Mouse (Mus musculus) hindbrain, embryonic 15.5 days (tissue): ENCODE data around the gene Atxn7. TPM values are rescaled to one million over a fixed set of nuclear protein-coding genes. Genes with fewer than 3 reads are reported as not detected.

Source experiments
- ATAC-seq: fragments of 200-750 bp; cut with Nextera tagmentation; 2 replicates; pipeline ENCODE4 v1.8.0; 2017; ENCODE audit warnings: low read depth, moderate number of reproducible peaks, moderate TSS enrichment; ENCODE audit not compliant: low FRiP score
- H3K27ac ChIP-seq: fragments of 300-500 bp; sonication (generic); replicated peaks from 2 replicates; pipeline ENCODE4 v1.5.1; 2015; ENCODE audit warnings: mild to moderate bottlenecking, inconsistent platforms
- H3K27me3 ChIP-seq: fragments of 300-500 bp; sonication (generic); 2 replicates; pipeline ENCODE4 v1.6.1; 2015; ENCODE audit warnings: control low read depth, inconsistent platforms
- H3K36me3 ChIP-seq: fragments of 300-500 bp; sonication (generic); 2 replicates; pipeline ENCODE4 v1.6.1; 2015; ENCODE audit warnings: control low read depth, inconsistent platforms
- H3K4me1 ChIP-seq: fragments of 300-500 bp; sonication (generic); replicated peaks from 2 replicates; pipeline ENCODE4 v1.6.1; 2015; ENCODE audit warnings: control low read depth, inconsistent platforms
- H3K4me2 ChIP-seq: fragments of 300-500 bp; sonication (generic); 2 replicates; pipeline ENCODE4 v1.6.1; 2015; ENCODE audit warnings: moderate library complexity, mild to moderate bottlenecking, inconsistent platforms
- H3K4me3 ChIP-seq: fragments of 300-500 bp; sonication (generic); 2 replicates; pipeline ENCODE4 v1.5.1; 2015; ENCODE audit warnings: mild to moderate bottlenecking, inconsistent platforms
- H3K9ac ChIP-seq: fragments of 300-500 bp; sonication (generic); 2 replicates; pipeline ENCODE4 v1.6.1; 2015; ENCODE audit warnings: inconsistent platforms
- H3K9me3 ChIP-seq: fragments of 300-500 bp; sonication (generic); 2 replicates; pipeline ENCODE4 v1.6.1; 2016; ENCODE audit warnings: control low read depth, inconsistent platforms
- WGBS: fragments of 180-500 bp; shearing (Covaris S2); methylation state at CpG from one replicate; pipeline ENCODE4 v1.1.7; 2015; 5-methylcytosine and 5-hydroxymethylcytosine counted together
- polyA plus RNA-seq: library from polyadenylated mRNA; unstranded; fragments of >200 nt; fragmentation: Nextera tagmentation; extraction: Ambion mirVana; gene quantifications from 2 replicates; pipeline ENCODE4 v1.2.1, GENCODE M21; 2015

The Atxn7 gene
- polyA plus RNA-seq, 1 experiment from 2014 or later, result 4.6 TPM

DNA sequence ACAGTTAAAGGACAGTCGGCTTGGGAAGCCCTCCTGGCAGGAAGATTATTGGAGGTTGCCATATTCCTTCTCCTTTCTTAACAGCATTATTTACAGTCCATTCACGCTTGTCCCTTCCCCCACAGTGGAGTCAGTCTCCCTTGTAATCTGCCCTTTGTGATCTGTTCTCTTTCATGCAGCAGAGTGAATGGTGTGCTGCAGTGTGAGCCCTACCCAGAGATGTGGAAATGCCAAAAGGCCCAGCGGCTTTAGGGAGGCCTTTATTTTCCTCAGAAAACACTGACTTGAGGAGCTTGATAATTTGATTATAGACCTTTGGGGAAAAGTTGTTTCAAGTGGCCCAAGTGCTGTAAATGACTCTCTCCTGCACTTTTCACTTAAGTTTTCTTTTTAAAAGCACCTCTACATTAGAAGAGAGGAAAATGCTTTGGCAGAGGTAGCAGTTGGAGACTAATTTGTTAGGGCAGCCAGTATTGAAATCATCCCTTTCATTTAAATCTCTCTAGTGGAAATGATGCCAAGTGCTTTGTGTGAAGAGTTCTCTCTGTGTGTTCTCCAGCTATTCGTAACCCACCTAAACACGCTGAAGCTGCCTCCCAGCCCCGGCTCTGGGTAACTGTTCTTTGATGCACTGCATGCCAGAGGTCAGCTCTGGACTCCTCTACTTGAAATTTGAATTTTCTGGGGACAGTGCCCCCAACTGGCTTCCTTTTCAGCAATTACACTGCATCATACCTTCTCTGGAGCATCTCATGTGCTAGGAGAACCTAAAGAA is 109.5 kb downstream of the Atxn7 start:
- Histone ChIP-seq H3K27me3 (no peaks in the 10 kb centered on the region), H3K4me2 (no peak overlapping the region), H3K9ac (no peak overlapping the region), H3K4me1 (peaks cover 29% of the 10 kb centered on the region), H3K4me3 (no peak overlapping the region), H3K36me3 (no peaks in the 10 kb centered on the region), H3K27ac (peak overlapping the region; percentile 71), H3K9me3 (no peaks in the 10 kb centered on the region)
- WGBS, result 10% methylated on average over 6 of the region's 6 CpGs
- peak; percentile 85 for ATAC-seq

DNA sequence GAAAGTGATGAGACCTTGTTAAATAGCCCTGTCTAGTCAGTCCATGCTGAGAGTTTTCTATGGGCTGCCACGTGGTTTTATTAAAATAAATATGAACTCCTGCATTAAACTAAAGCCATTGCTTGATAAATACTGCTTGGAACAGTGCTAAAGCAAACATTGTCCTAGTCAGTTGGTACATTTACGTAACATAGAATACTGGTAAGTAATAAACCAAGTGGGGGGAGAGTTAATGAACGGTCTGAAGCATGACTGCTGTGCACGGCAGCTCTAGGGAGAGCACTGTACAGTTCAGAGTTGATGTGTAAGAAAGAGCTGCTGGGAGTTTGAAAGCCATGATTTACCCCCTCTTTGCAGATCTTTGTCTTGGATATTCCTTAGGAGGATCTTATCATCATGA is 110.2 kb downstream of the Atxn7 start:
- H3K4me2 ChIP-seq, result no peak overlapping the region
- no peak overlapping the region for H3K4me3 ChIP-seq
- peaks cover 29% of the 10 kb centered on the region for H3K4me1 ChIP-seq
- WGBS, result 25% methylated on average over 4 of the region's 4 CpGs
- no peak overlapping the region for H3K9ac ChIP-seq
- no peak for ATAC-seq
- no peaks in the 10 kb centered on the region for H3K9me3 ChIP-seq
- peak overlapping the region; percentile 71 for H3K27ac ChIP-seq
- H3K27me3 ChIP-seq, result no peaks in the 10 kb centered on the region
- no peaks in the 10 kb centered on the region for H3K36me3 ChIP-seq

DNA sequence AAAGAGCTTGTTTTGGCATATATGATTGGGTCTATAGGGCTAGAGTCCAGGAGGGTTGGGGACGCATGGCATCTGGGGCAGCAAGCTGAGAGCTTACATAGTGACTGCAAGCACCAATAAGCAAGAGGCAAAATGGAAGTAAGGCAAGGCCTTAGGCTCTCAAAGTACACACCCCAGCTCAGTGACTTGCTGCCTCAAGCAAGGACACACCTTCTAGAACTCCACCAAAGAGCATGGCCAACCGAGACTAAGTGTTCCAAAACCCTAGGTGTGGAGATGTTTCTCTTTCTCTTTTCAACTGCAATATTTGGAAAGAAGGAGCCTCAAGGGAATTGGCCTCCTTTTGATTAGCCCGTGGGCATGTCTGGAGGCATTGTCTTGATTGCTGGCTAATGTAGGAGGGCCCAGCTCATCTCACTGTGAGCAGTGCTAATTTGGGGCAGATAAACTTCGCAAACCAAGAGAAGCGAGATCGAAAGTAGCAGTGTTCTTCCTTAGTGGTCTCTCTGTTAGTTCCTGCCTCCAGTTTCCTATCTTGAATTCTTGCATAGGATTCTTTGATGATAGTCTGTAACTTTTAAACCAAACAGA is 119.5 kb downstream of the Atxn7 start:
- ATAC-seq, result no peak
- no peaks in the 10 kb centered on the region for H3K27me3 ChIP-seq
- H3K9ac ChIP-seq, result no peak overlapping the region
- no peak overlapping the region for H3K4me2 ChIP-seq
- H3K9me3 ChIP-seq, result no peaks in the 10 kb centered on the region
- H3K27ac ChIP-seq, result no peak overlapping the region
- 92% methylated on average over 6 of the region's 6 CpGs for WGBS
- H3K4me3 ChIP-seq, result no peak overlapping the region
- H3K4me1 ChIP-seq, result no peaks in the 10 kb centered on the region
- no peaks in the 10 kb centered on the region for H3K36me3 ChIP-seq

DNA sequence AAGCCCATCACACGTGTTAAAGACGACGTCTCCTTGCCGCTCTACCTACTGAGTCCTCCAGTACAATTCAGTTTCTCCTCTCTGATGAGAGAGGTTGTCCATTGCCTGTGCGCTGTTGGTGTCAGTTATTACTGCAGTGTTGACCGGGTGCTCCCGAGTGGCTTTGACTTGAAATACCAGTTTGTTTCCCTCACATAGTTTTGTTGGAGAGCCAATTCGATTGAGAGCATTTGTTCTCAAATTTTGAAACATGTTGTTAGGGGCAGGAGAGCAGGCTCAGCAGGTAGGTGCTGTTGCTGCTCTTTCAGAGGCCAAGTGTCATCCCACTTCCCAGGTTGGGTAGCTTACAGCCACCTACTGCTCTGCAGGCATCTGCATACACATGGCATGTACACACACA is 122.6 kb downstream of the Atxn7 start:
- 97% methylated on average over 8 of the region's 8 CpGs for WGBS
- no peak overlapping the region for H3K27ac ChIP-seq
- no peaks in the 10 kb centered on the region for H3K27me3 ChIP-seq
- no peak overlapping the region for H3K9ac ChIP-seq
- ATAC-seq, result no peak
- no peaks in the 10 kb centered on the region for H3K4me1 ChIP-seq
- no peaks in the 10 kb centered on the region for H3K9me3 ChIP-seq
- no peak overlapping the region for H3K4me3 ChIP-seq
- no peak overlapping the region for H3K4me2 ChIP-seq
- H3K36me3 ChIP-seq, result no peaks in the 10 kb centered on the region

DNA sequence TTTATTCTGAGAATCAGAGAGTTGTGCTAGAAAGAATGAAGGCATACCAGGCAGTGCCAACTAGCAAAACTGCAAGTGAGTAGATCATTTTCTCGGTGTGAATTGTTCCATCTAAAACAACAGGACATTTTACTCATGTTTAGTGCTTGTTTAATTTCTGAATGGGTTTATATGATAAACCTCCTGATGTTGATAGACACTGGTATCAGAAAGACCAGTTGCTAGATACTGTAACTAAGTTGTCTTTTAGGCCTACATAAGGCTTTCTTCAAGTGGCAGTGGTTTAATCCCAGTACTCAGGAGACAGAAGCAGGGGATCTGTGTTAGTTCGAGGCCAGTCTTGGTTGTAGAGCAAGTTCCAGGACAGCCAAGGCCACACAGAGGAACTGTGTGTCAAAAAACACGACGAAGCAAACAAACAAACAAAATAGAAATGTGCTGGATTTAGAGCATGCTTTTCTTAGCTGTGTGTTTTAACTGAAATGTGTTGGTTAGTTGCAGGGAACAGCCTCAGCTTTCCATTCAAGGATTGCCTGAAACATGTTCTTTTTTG is 125.5 kb downstream of the Atxn7 start:
- Histone ChIP-seq H3K4me3 (no peak overlapping the region), H3K4me1 (no peaks in the 10 kb centered on the region), H3K9ac (no peak overlapping the region), H3K27ac (no peak overlapping the region), H3K36me3 (peaks cover 12% of the 10 kb centered on the region), H3K9me3 (no peaks in the 10 kb centered on the region), H3K27me3 (no peaks in the 10 kb centered on the region), H3K4me2 (no peak overlapping the region)
- ATAC-seq, result no peak
- 88% methylated on average over 4 of the region's 4 CpGs for WGBS

DNA sequence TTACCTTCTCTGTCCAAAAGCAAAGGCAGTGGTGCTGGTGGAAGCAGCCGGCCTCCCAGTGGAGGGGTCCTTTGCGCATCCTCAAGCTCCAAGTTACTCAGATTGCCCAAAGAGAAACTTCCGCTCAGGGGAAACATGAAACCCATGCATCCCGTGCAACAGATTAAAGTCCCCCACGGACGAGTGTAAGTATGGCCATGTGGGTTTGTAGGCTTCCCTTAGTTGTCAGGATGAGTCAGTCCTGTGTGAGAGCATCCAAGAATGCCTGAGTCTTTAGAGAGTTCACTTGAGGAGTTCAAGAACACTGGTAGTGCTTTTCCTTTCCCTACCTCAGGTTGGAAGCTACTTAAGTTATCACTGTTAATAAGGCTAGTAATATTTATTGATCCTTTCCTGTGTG is 126.1 kb downstream of the Atxn7 start:
- H3K9me3 ChIP-seq, result no peaks in the 10 kb centered on the region
- WGBS, result 95% methylated on average over 6 of the region's 6 CpGs
- no peaks in the 10 kb centered on the region for H3K27me3 ChIP-seq
- ATAC-seq, result no peak
- no peak overlapping the region for H3K4me3 ChIP-seq
- H3K9ac ChIP-seq, result no peak overlapping the region
- no peak overlapping the region for H3K4me2 ChIP-seq
- H3K36me3 ChIP-seq, result peaks cover 12% of the 10 kb centered on the region
- H3K4me1 ChIP-seq, result no peaks in the 10 kb centered on the region
- no peak overlapping the region for H3K27ac ChIP-seq

DNA sequence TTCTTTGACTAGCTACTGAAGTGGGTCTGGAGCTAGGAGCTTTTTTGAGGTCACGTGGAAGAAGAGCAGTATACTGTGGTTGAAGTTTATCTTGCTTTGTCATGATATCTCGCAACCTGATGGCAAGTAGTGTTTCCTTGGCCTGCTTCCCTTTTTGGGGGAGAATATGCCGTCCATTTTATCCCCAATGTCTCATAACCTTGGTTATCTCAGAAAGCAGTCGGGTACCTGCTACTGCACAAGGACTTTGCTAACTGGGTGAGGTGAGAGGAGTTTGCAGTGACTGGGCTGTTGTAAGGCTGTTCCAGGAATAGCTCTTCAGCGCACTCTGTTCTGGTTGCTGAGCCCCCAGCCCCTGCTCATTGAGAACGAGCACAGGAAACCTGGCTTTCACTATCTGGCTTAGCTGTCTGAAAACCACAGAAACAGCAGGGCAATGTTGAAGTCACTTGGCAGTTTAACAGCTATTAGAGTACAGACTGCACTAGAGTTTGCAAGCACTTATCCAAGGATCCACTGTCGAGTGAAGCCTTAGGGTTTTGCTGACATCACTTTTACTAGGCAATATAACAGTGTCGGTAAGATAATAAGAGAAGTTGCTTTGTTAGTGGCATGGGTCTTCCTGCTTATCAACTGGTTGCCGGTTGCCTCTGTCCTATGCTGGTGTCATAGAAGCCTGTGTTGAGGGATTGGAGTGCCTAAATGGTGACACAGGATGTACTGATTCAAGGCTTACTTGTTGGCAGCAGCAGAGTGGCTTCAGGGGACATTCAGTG is 127.0 kb downstream of the Atxn7 start:
- ATAC-seq, result no peak
- H3K9me3 ChIP-seq, result no peaks in the 10 kb centered on the region
- H3K9ac ChIP-seq, result no peak overlapping the region
- H3K4me3 ChIP-seq, result no peak overlapping the region
- H3K27ac ChIP-seq, result no peak overlapping the region
- peaks cover 16% of the 10 kb centered on the region for H3K36me3 ChIP-seq
- H3K27me3 ChIP-seq, result no peaks in the 10 kb centered on the region
- H3K4me1 ChIP-seq, result no peaks in the 10 kb centered on the region
- no peak overlapping the region for H3K4me2 ChIP-seq
- 89% methylated on average over 9 of the region's 9 CpGs for WGBS

DNA sequence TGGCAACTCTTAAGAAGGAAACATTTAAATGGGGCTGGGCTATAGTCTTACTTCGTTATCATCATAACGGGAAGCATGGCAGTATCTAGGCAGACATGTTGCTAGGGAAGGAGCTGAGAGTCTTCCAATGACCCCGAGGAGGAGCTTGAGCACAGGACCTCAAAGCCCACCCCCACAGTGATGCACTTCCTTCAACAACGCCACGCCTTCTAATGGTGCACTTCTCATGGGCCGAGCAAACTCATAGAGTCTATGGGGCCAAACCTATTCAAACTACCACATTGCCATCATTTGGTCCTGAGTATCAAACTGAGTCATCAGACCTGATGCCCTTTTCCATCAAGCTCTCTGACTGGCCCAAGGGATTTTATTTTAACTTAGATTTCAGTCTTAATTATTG is 129.3 kb downstream of the Atxn7 start:
- Histone ChIP-seq H3K9ac (no peak overlapping the region), H3K4me3 (no peak overlapping the region), H3K36me3 (peaks cover 17% of the 10 kb centered on the region), H3K27me3 (no peaks in the 10 kb centered on the region), H3K27ac (no peak overlapping the region), H3K9me3 (no peaks in the 10 kb centered on the region), H3K4me1 (no peaks in the 10 kb centered on the region), H3K4me2 (no peak overlapping the region)
- no peak for ATAC-seq
- 91% methylated on average over 6 of the region's 6 CpGs for WGBS

DNA sequence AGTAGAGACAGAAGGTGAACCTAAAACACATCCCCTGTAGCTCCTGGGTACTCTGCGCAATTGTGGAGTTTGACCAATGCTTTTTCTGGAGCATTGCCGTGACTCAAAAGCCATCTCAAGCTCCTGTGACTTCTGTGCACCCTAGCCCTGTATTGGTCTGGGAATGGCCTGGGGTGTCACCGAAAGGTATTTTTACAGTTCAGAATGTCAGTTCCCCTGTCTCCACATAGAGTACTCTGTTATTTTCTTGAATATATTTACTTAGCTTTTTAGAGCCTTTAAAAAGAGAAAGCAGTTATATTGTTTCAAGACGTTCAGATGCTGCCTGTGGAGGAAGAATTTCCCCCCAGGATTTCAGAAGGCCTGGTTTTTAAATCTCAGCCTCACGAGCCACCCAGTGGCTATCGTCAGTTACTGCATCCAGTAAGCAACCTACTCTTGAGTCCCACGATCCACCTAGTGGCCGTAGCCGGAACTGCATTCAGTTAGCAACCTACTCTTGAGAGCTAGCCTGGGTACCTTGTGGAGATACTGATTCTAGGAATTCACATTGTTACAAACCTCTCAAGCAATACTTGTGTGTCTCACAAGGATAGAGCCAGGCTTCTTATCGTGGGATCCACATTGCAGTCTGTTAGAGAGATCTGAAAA is 137.2 kb downstream of the Atxn7 start:
- Histone ChIP-seq H3K4me1 (no peaks in the 10 kb centered on the region), H3K27ac (no peak overlapping the region), H3K4me2 (no peak overlapping the region), H3K9ac (no peak overlapping the region), H3K4me3 (no peak overlapping the region), H3K36me3 (peaks cover 31% of the 10 kb centered on the region), H3K27me3 (no peaks in the 10 kb centered on the region), H3K9me3 (no peaks in the 10 kb centered on the region)
- 28% methylated on average over 10 of the region's 10 CpGs for WGBS
- peak; percentile 70; the same call in 1 of the 2 replicates for ATAC-seq

DNA sequence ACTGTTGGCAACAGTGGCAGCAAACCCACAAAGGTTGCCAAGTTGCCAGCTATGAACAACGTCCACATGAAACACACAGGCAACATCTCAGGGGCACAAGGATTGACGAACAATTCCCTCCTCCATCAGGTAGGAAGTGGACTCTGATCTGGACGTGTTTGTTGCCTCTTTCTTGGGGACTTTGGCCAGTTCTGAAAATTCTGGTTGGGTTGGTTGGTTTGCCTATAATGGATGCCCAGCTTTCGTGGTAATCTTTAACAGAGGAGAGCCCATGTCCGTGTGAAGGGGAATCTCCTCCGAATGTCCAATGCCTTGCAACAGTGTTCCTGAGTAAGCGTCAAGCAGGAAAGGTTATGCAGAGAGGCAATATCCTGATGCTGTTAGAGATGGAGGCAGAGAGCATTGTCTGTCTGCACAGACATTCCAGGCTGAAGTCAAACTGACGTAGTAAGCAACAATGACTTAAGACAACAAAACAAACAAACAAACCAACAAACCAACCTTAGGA is 139.6 kb downstream of the Atxn7 start:
- no peak for ATAC-seq
- no peak overlapping the region for H3K9ac ChIP-seq
- H3K9me3 ChIP-seq, result no peaks in the 10 kb centered on the region
- H3K4me3 ChIP-seq, result no peak overlapping the region
- no peaks in the 10 kb centered on the region for H3K27me3 ChIP-seq
- H3K36me3 ChIP-seq, result peaks cover 28% of the 10 kb centered on the region
- no peak overlapping the region for H3K4me2 ChIP-seq
- no peaks in the 10 kb centered on the region for H3K4me1 ChIP-seq
- 93% methylated on average over 8 of the region's 8 CpGs for WGBS
- H3K27ac ChIP-seq, result no peak overlapping the region

DNA sequence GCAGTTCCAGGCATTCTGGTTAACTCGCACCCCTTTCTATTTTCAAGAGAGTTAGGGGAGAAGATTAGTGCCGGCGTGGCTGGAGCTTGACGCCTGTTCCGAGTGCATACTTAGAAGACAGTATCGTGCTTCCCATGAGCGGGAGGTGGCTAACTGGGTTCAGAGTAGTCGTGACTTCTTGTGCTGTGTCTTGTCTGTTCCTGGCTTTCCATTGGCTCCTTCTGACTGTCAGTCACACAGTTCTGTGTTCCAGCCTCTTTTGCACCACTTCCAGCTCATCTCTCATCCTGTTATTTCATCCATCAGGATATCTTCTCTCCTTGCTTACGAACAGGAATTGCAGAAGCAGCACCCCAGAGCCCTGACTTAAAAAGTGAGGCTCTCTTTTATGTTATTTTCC is 140.1 kb downstream of the Atxn7 start:
- peaks cover 24% of the 10 kb centered on the region for H3K36me3 ChIP-seq
- H3K4me3 ChIP-seq, result no peak overlapping the region
- no peak overlapping the region for H3K9ac ChIP-seq
- ATAC-seq, result no peak
- no peak overlapping the region for H3K4me2 ChIP-seq
- H3K4me1 ChIP-seq, result no peaks in the 10 kb centered on the region
- no peaks in the 10 kb centered on the region for H3K27me3 ChIP-seq
- 92% methylated on average over 9 of the region's 9 CpGs for WGBS
- no peak overlapping the region for H3K27ac ChIP-seq
- H3K9me3 ChIP-seq, result no peaks in the 10 kb centered on the region
